Mouse (Mus musculus) intestine, embryonic 16.5 days (tissue): ENCODE results near the gene Slc38a2. TPM values are rescaled to one million over a fixed set of nuclear protein-coding genes. Genes with fewer than 3 reads are reported as not detected.

Experiments used
- ATAC-seq: fragments of 200-750 bp; cut with Nextera tagmentation; 2 replicates; pipeline ENCODE4 v1.8.0; 2017; ENCODE audit warnings: moderate TSS enrichment, moderate library complexity
- H3K27ac ChIP-seq: fragments of 300-500 bp; sonication (generic); 2 replicates; pipeline ENCODE4 v1.5.1; 2014; ENCODE audit warnings: mild to moderate bottlenecking, low read length
- H3K27me3 ChIP-seq: fragments of 300-500 bp; sonication (generic); replicated peaks from 2 replicates; pipeline ENCODE4 v1.6.1; 2014; ENCODE audit warnings: low read length, control low read depth, mixed read lengths; ENCODE audit not compliant: control insufficient read depth, insufficient read depth
- H3K36me3 ChIP-seq: fragments of 300-500 bp; sonication (generic); 2 replicates; pipeline ENCODE4 v1.6.1; 2014; ENCODE audit warnings: low read length, control low read depth; ENCODE audit not compliant: control insufficient read depth, insufficient read depth
- H3K4me1 ChIP-seq: fragments of 300-500 bp; sonication (generic); 2 replicates; pipeline ENCODE4 v1.6.1; 2014; ENCODE audit warnings: low read length, control low read depth, mixed read lengths; ENCODE audit not compliant: control insufficient read depth, insufficient read depth
- H3K4me2 ChIP-seq: fragments of 300-500 bp; sonication (generic); 2 replicates; pipeline ENCODE4 v1.6.1; 2014; ENCODE audit warnings: low read depth, low read length, control low read depth
- H3K4me3 ChIP-seq: fragments of 300-500 bp; sonication (generic); 2 replicates; pipeline ENCODE4 v1.5.1; 2014; ENCODE audit warnings: mild to moderate bottlenecking, low read length
- H3K9ac ChIP-seq: fragments of 300-500 bp; sonication (generic); 2 replicates; pipeline ENCODE4 v1.6.1; 2014; ENCODE audit warnings: low read depth, low read length
- H3K9me3 ChIP-seq: fragments of 300-500 bp; sonication (generic); 2 replicates; pipeline ENCODE4 v1.6.1; 2016; ENCODE audit warnings: low read length, control low read depth; ENCODE audit not compliant: control insufficient read depth
- WGBS: fragments of 180-500 bp; shearing (Covaris S2); extraction: QIAGEN DNeasy Blood & Tissue Kit; methylation state at CpG from one replicate; pipeline ENCODE4 v1.1.7; 2014; 5-methylcytosine and 5-hydroxymethylcytosine counted together
- polyA plus RNA-seq: library from polyadenylated mRNA; unstranded; fragments of >200 nt; fragmentation: Nextera tagmentation; extraction: Ambion mirVana; gene quantifications from 2 replicates; pipeline ENCODE4 v1.2.1, GENCODE M21; 2015

Slc38a2 gene
- polyA plus RNA-seq, 1 experiment from 2014 or later = 74.2 TPM

- Histone ChIP-seq H3K4me1 (0 out of 2 replicates have a peak, but pooled peaks cover 5% of the 10 kb centered on the region), H3K36me3 (no peaks in the 10 kb centered on the region), H3K9ac (peak overlapping the region; percentile 43; the same call in 1 of the 2 replicates), H3K27me3 (no peaks in the 10 kb centered on the region), H3K9me3 (no peaks in the 10 kb centered on the region), H3K4me3 (no peak overlapping the region), H3K27ac (peak overlapping the region; percentile 67; the same call in 1 of the 2 replicates), H3K4me2 (peak overlapping the region; percentile 27)
- WGBS = 45% methylated on average over 13 of the region's 13 CpGs
- ATAC-seq = 0 out of 2 replicates have a peak, but pooled peaks have one; percentile 15
Observed at GRCm38 (mm10) chr15:96660590-96661141, 38.9 kb downstream of the Slc38a2 start.

- Histone ChIP-seq H3K4me3 (peak overlapping the region; percentile 42), H3K9ac (peak overlapping the region; percentile 61), H3K36me3 (no peaks in the 10 kb centered on the region), H3K4me2 (peak overlapping the region; percentile 54), H3K27ac (peak overlapping the region; percentile 88), H3K9me3 (no peaks in the 10 kb centered on the region), H3K4me1 (0 out of 2 replicates have a peak, but pooled peaks cover 8% of the 10 kb centered on the region), H3K27me3 (no peaks in the 10 kb centered on the region)
- no peak for ATAC-seq
- 45% methylated on average over 14 of the region's 14 CpGs for WGBS
Observed at GRCm38 (mm10) chr15:96658275-96658602, 41.3 kb downstream of the Slc38a2 start.

GRCm38 (mm10) chr15:96657576-96658274 is 41.8 kb downstream of the Slc38a2 start:
- H3K27me3 ChIP-seq = no peaks in the 10 kb centered on the region
- peak overlapping the region; percentile 42 for H3K4me3 ChIP-seq
- peak overlapping the region; percentile 88 for H3K27ac ChIP-seq
- H3K36me3 ChIP-seq = no peaks in the 10 kb centered on the region
- peak overlapping the region; percentile 54 for H3K4me2 ChIP-seq
- no peaks in the 10 kb centered on the region for H3K9me3 ChIP-seq
- H3K4me1 ChIP-seq = 0 out of 2 replicates have a peak, but pooled peaks cover 8% of the 10 kb centered on the region
- 42% methylated on average over 17 of the region's 17 CpGs for WGBS
- peak; percentile 91 for ATAC-seq
- H3K9ac ChIP-seq = peak overlapping the region; percentile 61; the same call in 1 of the 2 replicates

GRCm38 (mm10) chr15:96655514-96655913 is 44.0 kb downstream of the Slc38a2 start:
- Histone ChIP-seq H3K36me3 (no peaks in the 10 kb centered on the region), H3K27ac (no peak overlapping the region), H3K9me3 (no peaks in the 10 kb centered on the region), H3K4me3 (no peak overlapping the region), H3K9ac (no peak overlapping the region), H3K27me3 (no peaks in the 10 kb centered on the region), H3K4me2 (no peak overlapping the region), H3K4me1 (0 out of 2 replicates have a peak, but pooled peaks cover 6% of the 10 kb centered on the region)
- 78% methylated on average over 14 of the region's 14 CpGs for WGBS
- no peak for ATAC-seq

GRCm38 (mm10) chr15:96654714-96655113 is 44.8 kb downstream of the Slc38a2 start:
- no peaks in the 10 kb centered on the region for H3K9me3 ChIP-seq
- no peak for ATAC-seq

GRCm38 (mm10) chr15:96653011-96653410 is 46.5 kb downstream of the Slc38a2 start:
- Histone ChIP-seq H3K36me3 (no peaks in the 10 kb centered on the region), H3K4me1 (0 out of 2 replicates have a peak, but pooled peaks cover 4% of the 10 kb centered on the region), H3K27ac (no peak overlapping the region), H3K9me3 (no peaks in the 10 kb centered on the region), H3K4me2 (no peak overlapping the region), H3K27me3 (no peaks in the 10 kb centered on the region), H3K9ac (no peak overlapping the region), H3K4me3 (no peak overlapping the region)
- ATAC-seq = no peak
- 93% methylated on average over 16 of the region's 16 CpGs for WGBS

More at GRCm38 (mm10) chr15:96654714-96655113, 44.8 kb downstream of the Slc38a2 start:
- no peak overlapping the region for H3K27ac ChIP-seq
- no peaks in the 10 kb centered on the region for H3K27me3 ChIP-seq
- H3K9ac ChIP-seq = no peak overlapping the region
- no peaks in the 10 kb centered on the region for H3K36me3 ChIP-seq
- no peak overlapping the region for H3K4me2 ChIP-seq
- 54% methylated on average over 8 of the region's 8 CpGs for WGBS
- no peak overlapping the region for H3K4me3 ChIP-seq
- 0 out of 2 replicates have a peak, but pooled peaks cover 4% of the 10 kb centered on the region for H3K4me1 ChIP-seq

GRCm38 (mm10) chr15:96652531-96652930 is 47.0 kb downstream of the Slc38a2 start:
- no peak overlapping the region for H3K4me3 ChIP-seq
- no peak overlapping the region for H3K27ac ChIP-seq
- no peak overlapping the region for H3K9ac ChIP-seq
- ATAC-seq = no peak
- H3K27me3 ChIP-seq = no peaks in the 10 kb centered on the region
- 0 out of 2 replicates have a peak, but pooled peaks cover 4% of the 10 kb centered on the region for H3K4me1 ChIP-seq
- H3K36me3 ChIP-seq = no peaks in the 10 kb centered on the region
- no peaks in the 10 kb centered on the region for H3K9me3 ChIP-seq
- H3K4me2 ChIP-seq = no peak overlapping the region
- 80% methylated on average over 10 of the region's 10 CpGs for WGBS

GRCm38 (mm10) chr15:96647376-96647775 is 52.2 kb downstream of the Slc38a2 start:
- ATAC-seq = no peak
- H3K4me1 ChIP-seq = 0 out of 2 replicates have a peak, but pooled peaks cover 8% of the 10 kb centered on the region
- H3K4me2 ChIP-seq = no peak overlapping the region
- H3K27me3 ChIP-seq = no peaks in the 10 kb centered on the region
- no peaks in the 10 kb centered on the region for H3K9me3 ChIP-seq
- H3K9ac ChIP-seq = no peak overlapping the region
- H3K36me3 ChIP-seq = no peaks in the 10 kb centered on the region
- no peak overlapping the region for H3K27ac ChIP-seq
- 39% methylated on average over 14 of the region's 15 CpGs for WGBS
- H3K4me3 ChIP-seq = no peak overlapping the region

GRCm38 (mm10) chr15:96642436-96643405 is 56.8 kb downstream of the Slc38a2 start, which contains the start of gene Slc38a1:
Gene Slc38a1, minus strand, starts transcription at chr15:96642913.
- Histone ChIP-seq H3K9me3 (no peaks in the 10 kb centered on the region), H3K4me1 (peaks cover 22% of the 10 kb centered on the region), H3K27ac (peak within 1 kb of the TSS; percentile 98), H3K9ac (peak within 1 kb of the TSS; percentile 96), H3K4me2 (peak within 1 kb of the TSS; percentile 87), H3K4me3 (peak within 1 kb of the TSS; percentile 81), H3K27me3 (no peaks in the 10 kb centered on the region), H3K36me3 (no peaks in the 10 kb centered on the region)
- ATAC-seq = peak; percentile 84
- WGBS = under 1% methylated on average over 64 of the region's 70 CpGs
